Mouse (Mus musculus): ENCODE measurements around the gene Rnf144b.

Rnf144b gene

DNA sequence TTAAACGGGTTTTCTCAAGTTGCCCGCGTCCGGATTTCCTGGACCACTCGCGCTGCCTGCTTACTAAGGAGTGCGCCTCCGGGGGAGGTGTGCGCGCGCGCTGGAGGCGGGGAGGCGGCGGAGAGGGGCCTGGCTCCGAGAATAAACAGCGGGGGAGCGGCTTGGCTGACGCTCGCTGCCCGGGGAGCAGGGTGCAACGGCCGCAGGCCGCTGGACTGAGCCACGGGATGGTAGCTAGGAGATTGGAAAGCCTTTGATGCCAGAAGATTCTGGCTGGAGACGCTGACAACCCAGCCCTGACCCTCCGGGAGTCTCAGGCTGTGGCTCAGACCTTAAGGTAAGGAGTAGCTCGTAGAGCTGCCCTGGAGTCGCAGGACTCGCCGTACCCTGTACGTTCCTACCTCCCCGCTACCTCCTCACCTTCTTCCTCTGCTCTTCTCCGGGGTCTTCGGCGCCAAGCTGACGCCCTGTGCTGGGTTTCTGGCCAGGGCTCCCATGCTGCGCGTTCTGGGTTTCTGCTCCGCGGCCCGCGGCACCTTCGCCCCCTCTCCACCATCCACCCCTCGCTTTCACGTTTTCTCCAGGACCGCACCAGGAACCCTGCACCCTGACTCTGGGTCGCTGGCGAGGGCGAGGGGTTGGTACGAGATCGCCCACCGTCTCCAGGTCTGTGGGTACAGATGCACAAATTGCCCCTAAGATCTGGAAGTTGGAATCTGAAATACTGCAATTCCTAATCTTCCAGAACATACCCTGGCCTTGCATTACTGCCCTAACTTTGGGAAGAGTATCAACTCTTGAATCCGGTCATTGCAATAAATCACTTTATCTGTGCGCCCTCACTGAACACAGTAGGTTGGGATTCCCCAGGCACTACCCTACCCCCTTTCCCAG, at the start of gene Rnf144b:
Gene Rnf144b (plus strand): TSS at position 120 of the 894 bp plus-strand sequence.
- DNase-seq, result no peak

DNA sequence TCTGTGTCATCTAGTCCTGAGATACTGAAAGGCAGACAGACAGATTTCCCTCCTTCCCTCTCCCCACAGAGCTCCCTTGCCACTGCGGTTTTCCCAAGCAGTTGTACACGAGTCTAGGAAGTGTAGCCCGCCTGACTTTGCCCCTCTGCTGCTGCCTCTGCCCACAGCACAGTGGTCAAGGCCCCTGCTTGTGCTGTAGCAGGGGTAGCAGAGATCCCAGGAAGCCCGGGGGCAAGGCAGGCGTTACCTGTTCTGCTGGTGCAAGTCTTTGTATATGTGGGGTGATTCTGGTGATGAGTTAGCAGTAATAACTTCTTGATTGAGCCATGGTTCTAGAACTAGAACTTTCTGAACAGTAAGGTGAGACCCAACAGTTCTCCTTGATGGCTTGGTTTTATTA, 46.3 kb upstream of the Rnf144b start:
- DNase-seq, result no peak

GRCm38 (mm10) chr13:47077367-47077766, 45.1 kb upstream of the Rnf144b start:
- no peak for DNase-seq

- no peak for DNase-seq
Observed at GRCm38 (mm10) chr13:47078799-47079198, 43.7 kb upstream of the Rnf144b start.

DNA sequence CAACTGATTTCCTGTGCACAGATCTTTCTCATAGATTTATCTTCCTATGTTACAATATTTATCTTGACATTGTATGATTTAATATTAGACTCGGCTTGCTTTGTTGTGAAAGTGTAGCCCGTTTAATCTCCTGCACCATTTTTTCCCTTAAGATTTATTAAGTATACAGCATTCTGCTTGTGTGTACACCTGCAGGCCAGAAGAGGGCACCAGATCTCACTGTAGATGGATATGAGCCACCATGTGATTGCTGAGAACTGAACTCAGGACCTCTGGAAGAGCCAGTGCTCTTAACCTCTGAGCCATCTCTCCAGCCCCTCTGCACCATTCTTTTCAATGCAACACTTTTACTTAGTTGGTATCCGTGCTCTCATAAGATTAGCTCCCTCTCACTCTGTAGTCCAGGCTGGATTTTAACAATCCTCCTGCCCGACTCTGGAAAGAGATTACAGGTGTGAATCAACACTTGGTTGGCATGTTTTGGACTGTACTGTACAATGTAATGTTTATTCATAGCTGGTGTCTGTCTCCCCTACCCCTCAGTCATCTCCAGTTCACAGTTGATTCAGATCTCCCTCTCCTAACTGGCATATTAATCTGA, 41.5 kb upstream of the Rnf144b start:
- DNase-seq, result peak in 1 of 2 experiments; percentile 16

GRCm38 (mm10) chr13:47088433-47088832, 34.0 kb upstream of the Rnf144b start:
- no peak for DNase-seq

GRCm38 (mm10) chr13:47089271-47089670, 33.2 kb upstream of the Rnf144b start:
- no peak for DNase-seq

DNA sequence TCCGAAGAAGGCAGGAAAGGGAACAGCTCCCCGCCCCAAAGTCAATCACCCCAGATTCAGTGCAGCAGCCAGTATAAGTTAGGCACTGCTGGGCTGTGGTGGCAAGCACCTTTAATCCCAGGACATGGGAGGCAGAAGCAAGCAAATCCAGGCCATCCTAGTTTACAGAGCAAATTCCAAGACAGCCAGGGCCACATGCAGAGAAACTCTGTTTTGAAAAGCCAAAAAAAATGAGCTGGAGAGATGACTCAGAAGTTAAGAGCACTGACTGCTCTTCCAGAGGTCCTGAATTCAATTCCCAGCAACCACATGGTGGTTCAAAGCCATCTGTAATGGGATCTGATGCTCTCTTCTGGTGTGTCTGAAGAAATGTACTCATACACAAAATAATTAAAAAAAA, 28.7 kb upstream of the Rnf144b start:
- DNase-seq, result no peak

DNA sequence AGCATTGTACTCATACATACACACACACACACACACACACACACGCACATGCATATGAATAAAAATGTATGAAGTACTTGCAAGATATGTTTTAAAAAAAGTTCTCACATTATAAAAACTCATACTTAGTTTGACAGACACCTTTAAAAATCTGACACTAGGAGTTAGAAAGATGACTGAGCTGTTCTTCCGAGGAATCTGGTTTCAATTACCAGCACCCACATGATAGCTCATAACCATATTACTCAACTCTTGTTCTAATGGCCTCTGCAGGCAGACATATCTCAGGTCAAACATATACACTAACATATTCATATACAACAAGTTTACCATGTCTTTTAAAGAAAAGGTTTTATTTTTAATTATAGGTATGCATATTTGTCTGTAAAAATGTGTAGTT, 25.9 kb upstream of the Rnf144b start:
- no peak for DNase-seq

DNA sequence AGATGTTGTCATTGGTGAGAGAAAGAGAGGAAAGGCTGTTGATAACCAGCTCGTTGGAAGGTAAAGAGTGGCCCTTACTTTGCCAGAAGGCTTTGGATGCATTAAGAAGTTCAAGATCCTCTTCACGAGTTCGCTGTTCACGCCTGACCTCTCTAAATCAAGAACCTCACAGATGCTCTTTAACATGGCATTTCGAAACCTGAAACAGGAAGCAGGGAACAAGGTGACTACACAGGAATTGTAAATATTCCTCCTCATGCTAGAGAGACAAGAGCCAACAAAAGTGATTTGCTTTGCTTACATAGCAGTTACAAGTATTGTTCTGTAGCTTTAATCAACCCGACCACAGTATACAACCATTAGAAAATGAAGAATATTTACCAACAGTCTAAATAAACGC, 23.2 kb upstream of the Rnf144b start:
- no peak for DNase-seq

- DNase-seq, result no peak
Observed at GRCm38 (mm10) chr13:47100587-47100986, 21.9 kb upstream of the Rnf144b start.

GRCm38 (mm10) chr13:47104146-47104545, 18.3 kb upstream of the Rnf144b start:
- DNase-seq, result no peak

GRCm38 (mm10) chr13:47104856-47105541, 17.5 kb upstream of the Rnf144b start:
- DNase-seq, result peak; percentile 12 to 21

DNA sequence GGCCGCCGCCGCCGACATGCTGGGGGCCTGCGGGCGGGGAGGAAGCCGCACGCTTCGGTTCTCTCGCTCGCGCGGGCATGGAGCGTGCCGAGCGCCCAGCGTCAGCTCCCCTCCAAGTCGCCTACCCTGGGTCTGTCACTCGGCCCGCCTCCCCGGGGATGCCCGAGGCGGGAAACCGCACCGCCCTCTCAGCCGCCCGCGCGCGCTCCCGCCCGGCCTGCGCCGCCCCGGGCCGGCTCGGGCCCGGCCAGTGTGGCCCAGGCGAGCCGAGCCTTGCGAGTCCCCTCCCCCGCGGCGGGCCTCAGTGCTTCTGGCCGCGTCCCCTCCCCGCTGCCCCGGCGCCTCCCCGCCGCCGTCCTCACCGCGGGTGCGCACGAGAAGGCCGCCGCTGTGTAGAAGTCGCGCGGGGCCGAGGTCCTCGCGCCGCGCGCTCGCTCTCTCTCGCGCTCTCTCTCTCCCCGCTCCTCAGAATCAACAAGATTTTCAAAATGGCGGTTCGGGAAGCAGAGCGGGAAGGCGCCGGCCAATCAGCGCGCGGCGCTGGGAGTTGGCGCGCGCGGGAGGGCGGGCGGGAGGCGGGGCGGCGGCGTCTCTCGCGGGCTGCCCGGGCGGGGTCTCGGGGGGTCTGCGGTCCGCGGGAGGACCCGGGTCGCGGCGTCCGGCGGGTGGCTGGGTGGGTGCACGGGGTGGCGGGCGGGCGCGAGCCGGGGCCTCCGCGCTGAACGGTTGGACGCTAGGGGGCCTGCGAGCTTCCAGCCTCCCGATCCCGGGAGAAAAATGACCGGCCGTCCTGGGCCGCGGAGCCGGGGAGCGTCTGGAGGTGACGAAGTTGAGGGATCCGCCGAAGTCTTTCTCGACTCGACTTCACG, 16.5 kb upstream of the Rnf144b start, which contains the start of gene Dek:
Gene Dek (minus strand): TSS at position 491 of the 869 bp plus-strand sequence.
- peak; percentile 73 to 80 for DNase-seq

- DNase-seq, result no peak
Observed at GRCm38 (mm10) chr13:47106580-47106888, 15.9 kb upstream of the Rnf144b start.

DNA sequence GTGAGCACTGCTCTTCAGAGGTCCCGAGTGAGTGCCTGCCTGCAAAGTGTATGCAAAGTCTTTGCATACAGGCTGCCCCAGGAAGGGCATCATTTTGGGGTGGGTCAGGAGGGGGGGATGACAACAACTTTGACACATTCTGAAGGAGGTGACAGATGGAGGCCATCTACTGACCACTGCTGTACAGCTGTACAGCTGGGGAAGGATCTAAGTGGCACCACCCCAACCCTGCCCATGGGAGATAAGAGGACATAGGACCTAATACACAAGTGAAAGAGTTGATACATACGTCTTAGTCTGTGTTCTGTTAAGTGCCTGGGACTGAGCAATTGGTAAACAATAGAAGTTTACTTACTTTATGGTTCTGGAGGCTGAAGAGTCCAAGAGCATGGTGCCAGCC, 13.2 kb upstream of the Rnf144b start:
- DNase-seq, result no peak

DNA sequence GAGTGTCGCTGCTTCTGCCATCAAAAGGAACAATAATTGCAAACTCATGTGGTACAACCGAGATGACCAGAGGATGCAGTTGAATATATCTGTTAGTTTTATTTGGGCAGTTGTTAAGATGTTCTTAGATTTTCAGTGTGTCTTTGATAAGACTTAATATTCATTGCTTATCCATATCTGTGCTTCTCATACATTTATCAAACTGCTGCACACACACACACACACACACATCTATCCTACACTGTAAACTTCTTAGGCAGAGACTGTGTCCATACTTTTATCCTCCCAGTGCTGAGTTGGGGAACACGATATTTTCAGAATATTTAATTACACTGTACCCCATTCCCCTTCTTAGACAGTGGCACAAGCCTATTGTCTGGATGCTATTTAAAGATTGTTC, 11.3 kb upstream of the Rnf144b start:
- DNase-seq, result no peak

DNA sequence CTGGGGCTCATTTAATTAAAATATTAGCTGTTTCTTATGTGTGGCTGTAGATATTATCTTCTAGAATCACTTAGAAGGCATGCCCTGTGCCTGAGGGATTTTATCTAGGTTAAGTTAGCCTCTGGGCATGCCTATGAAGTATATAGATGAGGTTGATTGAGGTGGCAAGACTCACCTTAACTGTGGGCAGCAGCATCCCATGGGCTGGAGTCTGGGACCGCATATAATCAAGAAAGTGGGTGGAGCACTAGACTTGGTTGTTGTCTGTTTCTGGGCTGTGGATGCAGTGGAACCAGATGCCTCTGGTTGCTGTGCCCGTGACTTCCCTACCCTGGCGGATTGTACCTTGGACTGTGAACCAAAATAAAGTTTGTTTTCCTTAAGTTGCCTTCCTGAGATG, 10.4 kb upstream of the Rnf144b start:
- DNase-seq, result no peak

- no peak for DNase-seq
Observed at GRCm38 (mm10) chr13:47112924-47113323, 9.5 kb upstream of the Rnf144b start.

- no peak for DNase-seq
Observed at GRCm38 (mm10) chr13:47116000-47116399, 6.5 kb upstream of the Rnf144b start.

DNA sequence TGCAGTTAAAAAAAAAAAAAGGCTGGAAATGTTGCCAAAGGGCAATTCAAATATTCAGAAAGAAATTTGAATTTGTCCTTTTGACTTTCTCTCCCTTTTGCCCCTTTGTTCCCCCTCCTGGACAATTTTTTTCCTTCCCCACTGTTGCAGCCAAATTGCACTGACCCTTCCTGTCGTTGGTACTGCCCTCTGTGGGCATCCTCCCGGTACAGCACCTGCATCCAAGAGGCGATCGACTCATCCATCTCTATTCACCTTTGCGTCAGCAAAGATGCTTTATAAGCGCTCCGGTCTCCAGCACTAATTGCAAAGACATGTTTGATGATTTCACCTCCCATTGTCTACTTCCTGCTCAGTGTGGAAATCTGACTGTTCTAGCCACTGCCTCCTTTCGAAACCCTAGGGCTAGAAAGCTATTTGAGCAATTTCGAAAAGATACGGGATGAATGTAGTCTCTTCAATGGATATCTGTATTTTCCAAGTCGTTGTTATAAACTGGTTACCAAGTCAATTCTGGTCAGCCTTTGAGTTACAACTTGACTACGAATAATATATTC, 1.0 kb upstream of the Rnf144b start:
- no peak for DNase-seq

DNA sequence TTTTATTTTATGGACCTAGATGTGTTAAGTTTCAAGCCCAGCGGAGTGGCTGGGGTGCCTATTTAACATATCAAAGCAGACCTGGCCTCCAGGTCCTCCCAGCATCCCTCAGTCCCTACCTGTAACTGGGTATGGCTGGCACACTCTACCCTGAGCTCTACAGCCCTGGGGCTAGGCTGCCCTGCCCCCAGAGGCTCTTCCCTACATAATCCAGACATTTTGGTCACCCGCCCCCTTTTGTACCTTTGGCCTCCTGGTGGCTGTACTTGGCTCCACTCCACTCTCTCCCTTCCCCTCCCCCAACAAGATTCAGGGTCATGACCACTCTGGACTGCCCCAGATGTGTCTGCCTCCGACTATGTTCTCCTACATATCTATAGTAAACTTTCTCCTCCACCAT, 2.0 kb downstream of the Rnf144b start:
- DNase-seq, result no peak

GRCm38 (mm10) chr13:47124986-47125385, 2.5 kb downstream of the Rnf144b start:
- DNase-seq, result no peak
